Mouse (Mus musculus) brain, embryonic 18.5 days (tissue): ENCODE measurements at regions not wholly inside any gene's neighbourhood (a gene's known extent, or its start where the extent isn't known, plus 50 kb on each side); places are given as distances from the start of the nearest gene placed in this dataset.
A peak's percentile ranks its signal among the peaks of the same experiment; 100 is the strongest.

Experiments
- DNase-seq: peaks from one replicate; pipeline ENCODE4 v3.0.0-alpha.2; 2012; ENCODE audit warnings: low read depth, low spot score

DNA sequence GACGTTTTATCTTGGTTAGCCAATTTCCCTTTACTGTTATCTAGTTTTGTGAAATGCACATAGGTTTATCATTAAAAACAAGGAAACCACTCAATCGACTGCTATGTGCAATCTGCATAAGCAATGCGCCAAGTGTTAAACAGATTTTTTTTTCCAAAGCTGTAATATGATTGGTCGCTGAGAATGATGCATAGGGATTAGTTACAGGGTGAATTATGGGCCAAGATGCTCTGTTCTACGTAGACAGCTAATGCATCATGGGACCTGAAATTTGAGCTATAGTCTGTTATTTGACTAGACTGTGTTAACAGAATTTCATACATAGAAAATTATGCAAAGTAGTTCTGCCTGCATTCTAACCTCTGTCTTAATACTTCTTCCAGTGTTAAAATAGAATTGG, 284.0 kb downstream of the Basp1 start:
- no peak for DNase-seq

- DNase-seq, result no peak
These were observed 293.1 kb downstream of the Basp1 start for GRCm38 (mm10) chr15:25120441-25120840.

- DNase-seq, result no peak
These were observed 295.6 kb downstream of the Basp1 start for GRCm38 (mm10) chr15:25117980-25118379.

DNA sequence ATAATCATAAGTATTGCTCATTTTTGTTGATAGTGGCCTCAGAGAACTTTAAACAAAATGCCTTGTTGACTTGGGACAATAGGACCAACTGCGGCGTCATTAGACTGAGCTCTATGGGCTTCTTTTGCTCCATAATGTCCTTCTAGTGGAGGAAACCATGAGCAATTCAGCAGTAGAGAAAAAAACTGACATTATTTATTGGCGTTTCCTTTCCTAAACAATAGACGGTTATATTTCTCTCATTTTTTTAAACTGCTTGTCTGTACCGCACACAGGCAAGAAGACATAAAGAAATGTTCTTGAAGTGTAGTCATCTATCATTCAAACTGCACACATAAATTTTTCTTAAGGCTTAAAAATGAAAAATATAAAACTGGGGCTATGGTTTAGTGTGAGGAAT, 310.8 kb downstream of the Basp1 start:
- no peak for DNase-seq

DNA sequence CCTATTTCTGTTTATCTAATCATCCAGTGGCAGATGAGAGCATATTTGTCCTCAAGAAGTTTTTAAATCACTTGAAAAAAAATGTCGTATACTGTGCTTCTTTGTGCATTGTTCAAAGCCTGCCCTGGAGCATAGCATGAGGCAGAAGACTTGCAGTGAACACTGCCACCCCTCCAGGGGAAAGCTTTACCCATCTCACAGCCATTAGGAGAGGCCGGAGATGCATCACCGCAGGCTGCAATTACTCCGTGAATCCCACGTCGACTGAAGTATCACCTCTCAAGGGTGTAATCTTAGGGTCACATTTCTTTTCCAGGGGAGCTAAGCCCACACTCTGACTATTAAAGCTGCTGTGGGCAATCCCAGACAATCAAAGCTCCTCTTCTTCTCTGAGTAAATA, 319.8 kb downstream of the Basp1 start:
- DNase-seq, result no peak

DNA sequence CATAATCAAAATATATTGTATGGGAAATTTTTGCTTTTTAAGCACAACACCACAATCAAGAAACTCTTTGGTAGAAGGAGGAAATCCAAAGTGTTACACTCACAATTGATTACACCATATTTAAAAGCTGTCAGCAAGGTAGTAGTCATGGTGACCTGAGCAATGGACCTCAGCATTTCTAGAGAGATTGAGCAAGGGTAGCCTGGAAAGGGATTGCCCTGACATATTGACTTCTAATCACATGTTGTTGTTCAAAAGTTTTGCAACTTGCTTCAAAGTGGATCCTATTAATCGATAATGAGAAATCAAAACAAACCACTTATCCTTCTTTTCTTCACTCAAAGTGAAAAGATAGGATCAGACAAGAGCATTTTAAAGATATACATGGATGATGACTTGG, 343.9 kb downstream of the Basp1 start:
- DNase-seq, result no peak

DNA sequence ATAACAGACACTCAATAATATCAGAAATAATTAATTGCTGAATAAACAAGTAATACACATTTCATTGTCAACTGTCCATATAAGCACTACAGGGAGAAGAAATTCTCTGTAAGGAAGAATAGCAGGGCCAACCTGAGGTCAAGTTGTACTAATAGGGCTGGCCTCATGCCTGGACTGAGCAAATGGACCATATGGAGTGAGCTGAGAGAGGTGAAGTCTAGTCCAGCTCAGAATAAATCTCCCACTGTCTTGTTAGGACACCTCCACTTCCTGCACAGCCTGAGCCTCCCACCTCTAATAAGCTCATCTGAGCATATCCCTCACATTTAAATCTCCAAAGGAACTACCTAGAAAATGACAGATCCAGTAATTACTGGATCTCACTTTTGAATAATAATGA, 354.2 kb downstream of the Basp1 start:
- no peak for DNase-seq

- DNase-seq, result no peak
These were observed 365.7 kb downstream of the Basp1 start for GRCm38 (mm10) chr15:25047875-25048274.

GRCm38 (mm10) chr15:25046514-25047138, 366.9 kb downstream of the Basp1 start:
- no peak for DNase-seq

GRCm38 (mm10) chr15:25036231-25036630, 377.3 kb downstream of the Basp1 start:
- no peak for DNase-seq

DNA sequence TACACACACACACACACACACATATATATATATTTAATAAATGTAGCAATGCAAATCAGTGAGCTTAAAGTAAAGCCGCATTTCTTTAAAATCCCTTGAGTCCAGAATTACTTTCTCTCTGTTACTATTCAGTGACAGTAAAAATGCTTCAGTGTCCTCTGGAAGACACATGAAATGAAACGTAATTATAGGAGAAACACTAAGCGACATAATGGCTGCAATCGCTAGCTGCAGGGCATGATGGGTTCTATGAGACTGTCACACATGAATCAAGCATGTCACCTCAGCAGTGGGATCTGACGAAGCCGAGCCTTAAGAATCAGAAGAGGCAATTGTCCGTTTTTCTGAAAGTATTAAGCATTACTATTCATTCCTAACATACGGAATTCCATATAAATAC, 385.7 kb downstream of the Basp1 start:
- no peak for DNase-seq

DNA sequence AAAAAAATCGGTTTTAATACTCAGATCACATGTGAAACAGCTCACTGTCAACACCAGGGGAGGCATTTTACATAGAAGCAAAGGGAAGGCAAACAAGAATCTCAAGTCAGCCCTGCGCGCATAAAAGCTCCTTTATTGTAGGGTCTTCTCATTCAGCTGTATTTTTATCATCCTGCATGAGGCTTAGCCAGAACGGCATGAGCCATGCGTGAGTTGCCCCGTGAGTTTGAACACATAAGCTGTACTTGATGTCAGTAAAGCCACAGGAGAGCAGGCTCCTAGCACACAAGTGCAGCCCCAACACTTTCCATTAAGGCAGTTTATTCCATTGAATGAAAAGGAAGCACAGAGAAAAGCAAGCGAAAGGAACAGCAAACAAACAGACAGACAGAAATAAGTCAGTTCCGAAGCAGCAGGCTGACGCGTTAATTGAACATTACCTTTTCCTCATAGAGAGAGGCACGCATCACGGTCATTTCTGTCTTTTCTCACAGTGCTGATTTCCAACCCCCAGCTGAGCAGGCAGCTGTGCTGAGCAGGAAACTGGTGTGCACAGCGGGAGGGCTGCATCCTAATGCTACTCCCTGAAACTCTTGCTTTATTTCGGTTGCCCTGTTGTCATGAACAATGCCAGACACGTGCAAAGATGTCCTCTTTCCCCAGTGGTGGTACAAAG, 386.6 kb downstream of the Basp1 start:
- DNase-seq, result no peak

DNA sequence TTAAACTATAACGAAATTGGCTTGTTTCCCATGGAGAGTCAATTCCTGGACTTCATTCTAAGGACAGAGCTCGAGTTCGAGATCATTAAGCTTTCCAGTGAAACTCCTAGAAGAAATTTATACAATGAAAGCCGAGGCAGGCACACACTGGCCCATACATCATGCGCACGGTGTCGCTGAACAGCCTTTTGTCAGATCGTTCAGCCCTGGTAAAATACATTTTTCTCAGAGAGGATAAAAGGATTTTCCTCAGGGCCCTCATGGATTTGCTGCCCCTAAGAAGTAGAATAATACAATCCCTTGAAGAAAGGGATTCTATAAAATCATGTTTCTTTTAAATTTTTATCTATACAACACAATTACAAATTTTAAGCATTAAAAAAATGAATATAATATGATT, 387.2 kb downstream of the Basp1 start:
- no peak for DNase-seq

- no peak for DNase-seq
These were observed 392.6 kb downstream of the Basp1 start for GRCm38 (mm10) chr15:25020916-25021315.

- peak; percentile 72 for DNase-seq
These were observed 394.1 kb downstream of the Basp1 start for GRCm38 (mm10) chr15:25019352-25019941.

DNA sequence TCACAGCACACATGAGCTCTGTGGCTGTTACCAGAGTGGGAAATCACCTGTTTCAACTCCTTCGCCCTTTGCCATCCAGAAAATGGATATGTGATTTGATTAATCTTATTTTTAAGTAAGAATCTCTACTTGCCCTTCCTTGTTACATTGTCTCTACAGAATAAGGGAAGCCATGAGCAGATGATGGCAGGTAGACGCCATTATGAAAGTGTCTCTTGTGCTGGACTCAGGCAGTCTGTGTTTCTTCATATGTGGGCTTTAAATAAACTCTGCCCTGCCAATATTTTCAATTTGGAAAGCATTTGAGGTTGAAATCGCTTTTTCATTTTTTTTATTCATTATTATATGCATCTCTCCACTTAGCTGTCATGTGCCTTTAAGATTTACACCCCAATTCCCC, 394.6 kb downstream of the Basp1 start:
- no peak for DNase-seq

GRCm38 (mm10) chr15:25007720-25008119, 405.8 kb downstream of the Basp1 start:
- DNase-seq, result no peak

DNA sequence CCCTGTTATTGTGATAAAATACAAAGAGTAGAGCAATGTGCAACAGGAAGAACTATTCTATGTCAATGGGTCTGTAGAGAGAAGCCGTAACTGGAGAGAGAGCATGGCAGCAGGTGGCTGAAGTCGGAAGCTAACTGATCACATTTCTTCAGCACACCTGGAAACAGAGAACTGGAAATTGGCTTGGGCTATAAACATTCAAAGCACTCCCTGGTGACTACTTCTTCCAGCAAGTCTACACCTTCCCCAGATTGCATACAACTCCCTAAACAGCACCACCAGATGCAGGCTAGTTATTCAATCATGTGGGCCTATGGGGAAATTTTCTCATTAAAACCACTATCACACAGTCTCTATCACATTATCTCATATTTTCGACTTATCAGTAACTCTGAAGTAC, 413.4 kb downstream of the Basp1 start:
- no peak for DNase-seq

GRCm38 (mm10) chr15:24993325-24993673, 420.3 kb downstream of the Basp1 start:
- no peak for DNase-seq

DNA sequence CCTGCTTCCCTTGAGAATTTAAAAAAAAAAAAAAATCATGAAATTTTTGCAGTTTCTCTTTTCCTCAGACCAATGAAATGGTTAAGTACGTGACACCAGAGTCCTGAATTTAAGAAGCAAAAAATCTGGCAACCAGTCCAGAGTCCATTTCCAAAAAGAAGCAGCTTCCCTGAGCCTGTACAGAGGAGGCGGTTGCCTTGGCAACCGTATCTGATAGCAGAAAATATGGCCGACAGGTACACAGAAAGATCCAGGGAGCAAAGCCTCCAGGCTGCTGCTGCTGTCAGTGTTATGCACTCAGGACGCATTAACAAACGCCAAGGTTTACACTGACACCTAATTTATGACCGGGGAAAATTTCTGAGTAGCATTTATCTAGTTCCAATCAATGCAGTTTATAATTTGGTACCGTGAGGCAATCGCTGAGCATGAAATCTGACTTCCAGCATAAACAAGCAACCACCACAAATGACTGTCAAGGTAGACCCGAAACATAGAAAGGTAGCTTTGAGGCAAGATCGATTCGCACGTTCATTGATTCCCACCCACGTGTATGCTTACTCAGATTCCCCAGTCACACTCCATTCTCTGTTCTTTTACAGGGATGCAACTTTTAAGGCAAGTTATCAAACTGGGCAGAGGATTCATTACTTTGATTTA, 420.8 kb downstream of the Basp1 start:
- no peak for DNase-seq

GRCm38 (mm10) chr15:24990082-24990786, 423.3 kb downstream of the Basp1 start:
- no peak for DNase-seq

DNA sequence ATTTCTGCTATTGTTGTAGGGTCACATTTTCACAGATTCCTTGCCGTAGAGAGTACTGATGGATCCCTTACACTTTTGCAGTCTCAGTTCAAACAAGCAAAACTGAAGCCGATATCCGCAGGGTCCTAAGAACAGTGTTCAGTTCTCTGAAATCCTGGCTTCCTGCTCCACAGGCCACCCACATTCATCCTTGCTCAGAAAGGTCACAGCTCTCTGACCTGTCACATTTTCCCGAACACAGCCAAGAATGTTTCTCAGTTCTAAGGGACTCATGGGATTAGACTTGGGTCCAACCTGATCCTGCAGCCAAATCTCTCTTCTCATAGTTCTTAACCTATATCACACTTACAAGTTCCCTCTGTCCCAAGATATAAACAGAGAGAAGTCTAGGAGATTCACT, 432.7 kb downstream of the Basp1 start:
- DNase-seq, result no peak
